Mouse (Mus musculus): Measurements from ENCODE around the gene Cabp7.

The Cabp7 gene

GRCm38 (mm10) chr11:4752836-4753235 lies 6.3 kb upstream of the Cabp7 start:
- ATAC-seq (ENCODE audit: insufficient number of reproducible peaks, low FRiP score, low TSS enrichment): no peak

- ATAC-seq (ENCODE audit: insufficient number of reproducible peaks, low FRiP score, low TSS enrichment): no peak
These were observed 3.7 kb upstream of the Cabp7 start for GRCm38 (mm10) chr11:4750263-4750662.

- ATAC-seq (ENCODE audit: insufficient number of reproducible peaks, low FRiP score, low TSS enrichment): no peak
These were observed 707 bp upstream of the Cabp7 start for GRCm38 (mm10) chr11:4747285-4747684.

- no peak for ATAC-seq (ENCODE audit: insufficient number of reproducible peaks, low FRiP score, low TSS enrichment)
These were observed 609 bp downstream of the Cabp7 start for GRCm38 (mm10) chr11:4745969-4746368.

- ATAC-seq (ENCODE audit: insufficient number of reproducible peaks, low FRiP score, low TSS enrichment): no peak
These were observed 1.9 kb downstream of the Cabp7 start for GRCm38 (mm10) chr11:4744691-4745090.

DNA sequence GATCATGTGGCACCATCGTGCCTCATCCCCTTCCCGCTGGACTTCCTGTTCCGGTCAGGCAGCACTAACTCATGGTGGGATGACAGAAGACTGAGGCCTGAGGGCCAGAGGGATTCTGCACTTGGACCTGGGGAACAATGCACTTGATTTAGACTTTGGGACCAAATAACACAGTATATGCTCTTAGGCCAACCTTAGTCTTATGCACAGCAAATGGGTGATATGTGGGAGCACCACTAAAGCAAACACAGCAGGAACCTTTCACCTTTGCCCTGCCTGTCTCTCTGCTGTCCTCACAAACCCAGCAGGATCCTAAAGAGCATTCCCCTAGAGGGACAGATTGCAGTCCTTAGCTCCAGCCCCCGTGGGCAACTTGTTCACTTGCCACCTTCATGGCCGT lies 5.8 kb downstream of the Cabp7 start:
- ATAC-seq (ENCODE audit: insufficient number of reproducible peaks, low FRiP score, low TSS enrichment): no peak

DNA sequence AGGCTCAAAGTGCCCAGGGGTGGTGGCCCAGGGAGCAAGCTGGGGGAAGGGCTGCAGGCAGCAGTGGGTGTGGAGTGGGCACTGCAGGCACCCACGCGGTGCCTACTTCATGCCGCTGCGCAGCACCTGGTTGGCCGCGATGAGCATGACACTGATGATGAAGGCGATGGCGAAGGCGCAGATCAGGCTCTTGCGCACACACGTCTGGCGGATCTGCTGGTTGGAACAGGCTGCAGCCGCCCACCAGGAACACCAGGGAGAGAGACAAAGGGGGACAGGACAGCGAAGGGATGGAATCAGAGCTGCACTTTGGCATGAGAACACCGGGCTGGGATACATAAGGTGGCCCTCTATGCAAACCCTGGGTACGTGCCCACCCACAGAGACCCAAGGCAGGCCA lies 7.9 kb downstream of the Cabp7 start:
- no peak for ATAC-seq (ENCODE audit: insufficient number of reproducible peaks, low FRiP score, low TSS enrichment)

DNA sequence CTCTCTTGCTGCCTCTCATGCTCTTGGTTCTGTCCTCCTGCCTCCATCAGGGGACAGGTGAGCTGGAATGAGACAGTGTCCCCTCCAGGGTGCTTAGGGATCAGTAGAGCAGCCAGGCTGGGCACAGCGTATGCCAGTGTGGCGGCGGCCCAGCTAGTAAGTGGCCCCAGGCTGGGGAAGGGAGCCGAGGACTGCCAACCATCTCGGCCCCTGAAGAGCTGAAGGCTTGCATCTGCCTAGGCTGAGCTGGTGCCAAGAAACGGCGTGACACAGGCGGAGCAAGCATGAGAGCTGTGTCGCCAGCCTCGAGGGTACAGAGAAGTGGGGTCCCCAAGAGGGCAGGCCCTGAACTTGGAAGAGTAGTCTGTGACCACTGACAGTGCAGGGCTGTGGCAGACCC lies 8.9 kb downstream of the Cabp7 start:
- peak; percentile 59; the same call in 1 of the 2 replicates for ATAC-seq (ENCODE audit: insufficient number of reproducible peaks, low FRiP score, low TSS enrichment)

DNA sequence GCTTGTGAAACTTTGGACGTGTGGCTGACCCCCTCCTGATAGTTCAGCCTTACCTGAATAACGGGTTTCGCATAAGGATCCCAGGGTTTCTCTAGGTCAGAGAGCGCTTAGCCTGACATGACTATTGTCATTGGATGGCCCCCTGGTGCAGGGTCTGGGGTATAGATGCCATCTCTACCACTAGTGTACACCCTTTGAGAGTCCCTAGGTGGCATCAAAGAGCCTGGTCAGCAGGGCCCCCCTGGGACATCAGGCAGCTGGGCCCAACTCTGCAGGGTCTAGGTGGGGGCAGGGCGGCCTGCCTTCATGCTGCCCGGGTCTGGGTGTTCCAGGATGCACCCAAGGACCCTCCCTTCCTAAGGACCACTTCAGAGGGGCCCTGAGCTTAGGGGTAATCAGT lies 10.2 kb downstream of the Cabp7 start:
- no peak for ATAC-seq (ENCODE audit: insufficient number of reproducible peaks, low FRiP score, low TSS enrichment)

DNA sequence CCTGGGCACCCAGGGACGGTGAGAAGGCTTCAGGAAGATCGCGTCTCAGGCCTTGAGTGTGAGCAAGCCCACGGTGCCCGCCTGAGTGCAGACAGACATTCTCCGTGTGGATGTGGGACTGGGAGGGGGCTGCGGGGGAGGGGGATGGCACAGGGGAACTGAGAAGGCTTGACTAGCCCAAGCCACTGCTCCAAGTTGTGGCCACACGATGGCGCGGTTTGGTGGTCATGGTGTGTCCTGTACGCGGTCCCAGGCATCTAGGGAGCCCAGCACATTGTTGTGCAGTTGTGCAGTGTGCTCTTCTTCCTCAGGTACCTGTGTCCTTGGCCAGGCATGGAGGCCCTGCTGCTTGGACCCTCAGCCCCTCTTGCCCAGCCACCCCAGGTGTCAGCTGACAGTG lies 12.4 kb downstream of the Cabp7 start:
- no peak for ATAC-seq (ENCODE audit: insufficient number of reproducible peaks, low FRiP score, low TSS enrichment)

- ATAC-seq (ENCODE audit: insufficient number of reproducible peaks, low FRiP score, low TSS enrichment): 0 out of 2 replicates have a peak, but pooled peaks have one; percentile 40
These were observed 14.8 kb downstream of the Cabp7 start for GRCm38 (mm10) chr11:4731781-4732180.

GRCm38 (mm10) chr11:4730913-4731312 lies 15.7 kb downstream of the Cabp7 start:
- no peak for ATAC-seq (ENCODE audit: insufficient number of reproducible peaks, low FRiP score, low TSS enrichment)

DNA sequence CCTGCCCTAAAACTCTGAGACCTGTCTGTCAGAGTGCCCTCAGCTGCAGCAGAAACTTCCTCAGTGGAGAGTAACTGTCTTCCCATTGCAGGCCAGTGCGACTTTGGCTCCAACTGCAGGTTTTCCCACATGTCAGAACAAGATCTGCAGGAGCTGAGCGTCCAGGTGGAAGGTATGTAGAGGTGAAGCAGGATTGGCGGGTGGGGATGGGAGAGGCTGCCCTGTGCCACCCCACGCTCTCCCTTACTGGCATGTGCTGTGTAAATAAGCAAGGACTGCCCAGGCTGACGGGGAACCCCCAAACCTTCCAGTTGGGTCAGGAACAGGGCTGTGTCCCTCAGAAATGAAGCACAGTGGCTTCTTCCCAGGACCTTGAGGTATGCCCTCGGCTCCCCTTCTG lies 16.5 kb downstream of the Cabp7 start:
- no peak for ATAC-seq (ENCODE audit: insufficient number of reproducible peaks, low FRiP score, low TSS enrichment)

DNA sequence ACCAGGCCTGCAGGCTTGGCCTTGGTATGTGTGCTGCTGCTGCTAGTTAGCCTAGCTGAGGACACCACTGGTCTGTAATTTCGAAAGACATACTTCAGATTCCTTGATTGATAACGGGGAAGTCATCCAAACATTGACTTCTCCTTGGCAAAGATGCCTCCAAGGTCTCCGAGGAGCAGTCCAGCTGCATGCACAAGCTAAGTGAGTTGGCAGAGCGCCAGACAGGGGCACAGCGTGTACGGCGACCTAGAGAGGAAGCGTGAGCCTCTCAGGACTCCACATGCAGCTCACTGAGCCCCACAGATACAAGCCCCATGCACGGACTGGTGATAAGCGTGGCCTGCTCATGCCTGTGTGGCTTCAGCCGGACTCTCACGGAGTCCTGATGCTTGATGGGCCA lies 17.0 kb downstream of the Cabp7 start:
- ATAC-seq (ENCODE audit: insufficient number of reproducible peaks, low FRiP score, low TSS enrichment): no peak

DNA sequence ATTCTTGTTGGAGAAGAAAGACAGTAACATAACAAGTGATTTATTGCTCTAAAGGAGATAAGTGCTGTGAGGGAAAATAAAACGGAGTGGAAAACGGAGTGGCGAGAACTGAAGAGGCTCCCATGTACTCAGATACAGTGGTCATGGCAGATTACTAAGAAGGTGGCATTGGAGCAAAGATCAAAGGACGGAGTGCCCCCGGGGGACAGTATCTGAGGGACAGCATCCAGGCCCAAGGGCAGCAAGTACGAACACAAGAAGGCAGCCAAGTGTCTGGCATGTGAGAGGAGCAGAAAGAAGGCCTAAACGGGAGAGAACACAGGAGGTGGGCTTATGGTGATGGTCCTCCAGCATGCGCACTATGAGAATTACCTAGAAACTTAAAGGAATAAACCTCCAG lies 24.9 kb downstream of the Cabp7 start:
- no peak for ATAC-seq (ENCODE audit: insufficient number of reproducible peaks, low FRiP score, low TSS enrichment)

GRCm38 (mm10) chr11:4720900-4721580 lies 25.5 kb downstream of the Cabp7 start:
- ATAC-seq (ENCODE audit: insufficient number of reproducible peaks, low FRiP score, low TSS enrichment): peak; percentile 68; the same call in 1 of the 2 replicates

DNA sequence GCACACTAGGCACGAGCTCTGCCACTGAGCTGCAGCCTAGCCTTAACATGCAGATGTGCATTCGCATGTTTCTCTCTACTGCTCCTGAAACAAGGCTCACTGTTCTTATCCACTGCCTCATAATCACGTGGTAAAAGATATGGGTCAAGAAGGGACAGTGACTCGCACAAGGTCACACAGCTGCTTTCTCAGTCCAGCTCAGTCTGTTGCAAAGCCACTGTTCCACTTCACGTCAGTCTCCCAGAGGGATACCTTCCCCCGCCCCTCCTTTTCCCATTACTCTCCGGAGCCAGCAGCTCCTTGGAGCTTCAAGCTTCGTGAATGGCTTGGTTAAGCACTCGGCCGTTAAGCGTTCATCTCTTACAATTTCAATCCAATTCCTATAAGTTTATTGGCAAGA lies 26.2 kb downstream of the Cabp7 start:
- no peak for ATAC-seq (ENCODE audit: insufficient number of reproducible peaks, low FRiP score, low TSS enrichment)

DNA sequence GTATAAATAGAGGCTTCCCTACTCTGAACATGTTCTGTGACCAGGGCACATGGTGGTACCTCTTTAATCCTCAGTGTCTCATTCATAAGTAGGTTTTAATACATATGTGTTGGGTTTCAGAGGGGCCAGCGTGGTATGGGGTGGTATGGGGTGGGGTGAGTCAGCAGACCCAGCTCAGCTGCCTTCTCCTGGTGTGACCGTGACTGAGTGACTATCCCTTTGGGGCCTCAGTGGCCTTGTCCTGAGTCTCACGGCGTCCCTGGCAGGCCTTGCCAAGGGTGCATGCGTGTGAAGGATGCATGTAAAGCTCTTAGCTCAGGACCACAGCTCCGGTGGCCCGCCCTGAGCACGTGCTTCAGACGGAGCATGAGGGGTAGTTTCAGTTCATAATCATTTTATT lies 26.6 kb downstream of the Cabp7 start:
- no peak for ATAC-seq (ENCODE audit: insufficient number of reproducible peaks, low FRiP score, low TSS enrichment)

DNA sequence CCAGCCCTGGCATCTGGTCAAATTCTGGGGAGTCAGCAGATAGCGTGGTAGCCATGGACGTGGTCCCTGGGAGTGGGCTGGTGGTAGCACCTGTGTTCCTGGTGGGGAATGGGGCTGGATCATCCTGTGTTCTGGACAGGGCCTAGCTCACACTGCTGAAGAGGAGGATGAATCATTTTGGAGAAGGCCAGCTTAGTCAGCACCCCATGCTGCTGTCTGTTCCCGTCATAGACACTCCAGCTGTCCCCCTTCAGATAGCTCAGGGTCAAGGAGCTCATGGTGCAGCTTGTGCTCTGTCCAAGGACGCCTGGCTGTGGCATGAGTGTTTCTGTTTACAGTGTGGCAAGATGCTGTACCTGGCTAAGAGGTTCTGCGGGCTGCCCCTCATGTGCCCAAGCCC lies 28.0 kb downstream of the Cabp7 start:
- ATAC-seq (ENCODE audit: insufficient number of reproducible peaks, low FRiP score, low TSS enrichment): no peak

- ATAC-seq (ENCODE audit: insufficient number of reproducible peaks, low FRiP score, low TSS enrichment): no peak
These were observed 29.9 kb downstream of the Cabp7 start for GRCm38 (mm10) chr11:4716530-4717236.

DNA sequence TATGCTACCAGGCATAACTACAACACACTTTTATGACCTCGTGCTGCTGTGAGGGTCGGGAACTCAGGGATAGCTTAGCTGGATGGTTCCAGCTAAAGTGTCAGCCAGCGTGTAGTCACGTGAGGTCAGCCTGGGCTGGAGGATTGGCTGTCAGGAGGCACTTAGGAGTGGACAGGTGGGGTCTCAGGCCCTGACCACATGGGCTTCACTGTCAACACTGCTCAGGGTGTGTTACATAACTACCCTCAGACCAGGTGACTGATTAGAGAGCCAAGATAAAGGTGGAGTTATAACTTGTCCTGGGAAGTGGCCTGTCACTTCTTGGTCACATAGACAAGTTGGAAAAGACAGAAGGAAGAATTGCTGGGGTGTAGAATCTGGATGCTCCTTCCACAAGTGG lies 31.0 kb downstream of the Cabp7 start:
- no peak for ATAC-seq (ENCODE audit: insufficient number of reproducible peaks, low FRiP score, low TSS enrichment)

DNA sequence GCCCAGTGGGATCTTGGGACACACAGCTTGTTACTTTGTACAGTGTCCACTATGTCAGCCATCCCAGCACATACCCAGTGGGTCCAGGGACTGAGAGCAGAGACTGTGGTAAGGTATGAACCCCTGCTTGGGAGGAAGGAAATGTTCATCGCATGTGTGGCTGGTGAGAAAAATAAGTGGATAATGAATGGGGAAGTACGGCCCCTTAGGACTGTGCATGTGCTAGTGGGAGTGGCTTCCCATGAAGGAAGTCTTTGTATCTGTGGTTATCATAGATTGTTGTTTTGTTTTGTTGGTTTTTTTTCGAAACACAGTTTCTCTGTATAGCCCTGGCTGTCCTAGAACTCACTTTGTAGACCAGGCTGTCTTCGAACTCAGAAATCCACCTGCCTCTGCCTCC lies 31.9 kb downstream of the Cabp7 start:
- no peak for ATAC-seq (ENCODE audit: insufficient number of reproducible peaks, low FRiP score, low TSS enrichment)

Measured in cerebellum, adult (tissue).